Mouse (Mus musculus) testis, postnatal 14 days (tissue): ENCODE data around the gene Lgals8.

Experiments
- DNase-seq: peaks from one replicate; pipeline ENCODE4 v3.0.0; 2021; ENCODE audit warnings: low spot score

Lgals8 gene

DNA sequence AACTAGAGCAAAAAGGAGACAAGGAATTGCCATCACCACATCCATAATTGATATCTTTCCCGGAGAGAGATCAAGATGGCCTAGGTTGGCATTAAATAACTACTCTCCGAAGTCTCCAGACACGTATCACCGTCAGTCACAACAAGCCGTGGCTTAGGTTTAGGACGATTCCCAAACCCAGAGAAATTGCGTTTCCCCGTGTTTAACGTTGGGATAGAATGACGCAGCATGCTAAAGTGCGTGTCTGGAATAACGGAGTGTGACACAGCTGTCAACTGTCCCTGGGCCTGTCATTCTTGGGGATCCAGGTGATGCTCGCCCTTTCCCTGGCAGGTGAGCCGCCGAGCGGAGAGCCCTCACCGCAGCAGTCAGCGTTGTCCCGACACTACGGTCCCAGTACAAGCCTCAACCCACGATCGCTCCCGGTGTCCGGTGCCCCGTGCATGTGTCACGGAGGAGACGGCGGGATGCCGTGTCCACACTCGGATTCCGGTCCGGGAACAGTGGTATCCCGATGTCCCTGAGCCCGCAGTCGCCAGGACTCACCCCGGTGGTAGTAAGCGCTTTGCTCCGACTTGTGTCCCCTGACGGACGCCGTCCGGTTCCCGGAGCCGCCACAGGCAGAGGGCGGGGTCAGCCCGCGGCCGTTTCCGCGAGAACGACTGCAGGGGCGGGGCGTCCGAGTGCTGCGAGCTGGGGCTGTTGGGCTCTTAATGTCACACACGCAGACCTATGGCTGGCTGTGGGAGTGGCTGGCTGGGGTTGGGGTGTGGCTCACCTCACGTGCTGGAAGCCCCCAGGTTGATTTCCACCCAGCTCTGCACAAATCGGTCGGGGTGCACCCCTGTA is 3.6 kb downstream of the Lgals8 start:
- peak; percentile 90 for DNase-seq

DNA sequence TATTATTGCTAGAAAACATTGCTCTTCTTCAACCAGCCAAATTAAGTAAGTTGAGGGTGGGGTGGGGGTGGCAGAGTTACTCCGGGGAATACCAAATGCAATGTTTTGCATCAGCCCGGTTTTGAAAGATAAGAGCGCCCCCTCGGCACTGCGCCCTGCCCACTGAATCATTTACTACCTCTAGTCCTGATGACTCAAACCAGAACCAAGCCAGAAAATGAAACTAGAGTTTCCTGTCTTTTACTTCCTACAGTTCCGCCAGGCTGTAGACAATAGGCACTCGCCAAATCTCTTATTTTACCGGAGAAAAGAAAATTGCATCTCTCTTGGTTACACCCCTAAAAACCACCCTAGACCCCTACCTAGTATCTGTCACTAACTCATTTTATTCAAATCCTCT is 4.3 kb downstream of the Lgals8 start:
- DNase-seq: no peak

DNA sequence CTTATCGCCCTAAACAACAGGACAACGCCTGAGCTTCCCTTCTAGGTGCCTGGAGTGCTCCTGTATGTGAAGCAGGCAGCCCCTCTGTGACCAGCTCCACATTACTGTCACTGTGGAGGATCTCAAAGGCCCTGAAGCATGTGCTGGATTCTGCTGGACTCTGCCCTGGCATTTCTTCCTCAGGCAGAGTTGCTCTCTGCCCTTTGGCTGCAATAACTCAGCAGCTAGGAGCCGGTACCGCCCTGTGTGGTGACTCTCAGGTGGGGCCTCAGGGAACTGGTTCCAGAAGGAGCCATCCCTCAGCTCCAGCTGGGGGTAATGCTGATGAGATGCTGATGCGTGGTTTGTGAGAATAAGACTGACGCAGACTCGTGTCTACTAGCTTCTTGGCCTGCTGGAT is 8.0 kb downstream of the Lgals8 start:
- DNase-seq: no peak

DNA sequence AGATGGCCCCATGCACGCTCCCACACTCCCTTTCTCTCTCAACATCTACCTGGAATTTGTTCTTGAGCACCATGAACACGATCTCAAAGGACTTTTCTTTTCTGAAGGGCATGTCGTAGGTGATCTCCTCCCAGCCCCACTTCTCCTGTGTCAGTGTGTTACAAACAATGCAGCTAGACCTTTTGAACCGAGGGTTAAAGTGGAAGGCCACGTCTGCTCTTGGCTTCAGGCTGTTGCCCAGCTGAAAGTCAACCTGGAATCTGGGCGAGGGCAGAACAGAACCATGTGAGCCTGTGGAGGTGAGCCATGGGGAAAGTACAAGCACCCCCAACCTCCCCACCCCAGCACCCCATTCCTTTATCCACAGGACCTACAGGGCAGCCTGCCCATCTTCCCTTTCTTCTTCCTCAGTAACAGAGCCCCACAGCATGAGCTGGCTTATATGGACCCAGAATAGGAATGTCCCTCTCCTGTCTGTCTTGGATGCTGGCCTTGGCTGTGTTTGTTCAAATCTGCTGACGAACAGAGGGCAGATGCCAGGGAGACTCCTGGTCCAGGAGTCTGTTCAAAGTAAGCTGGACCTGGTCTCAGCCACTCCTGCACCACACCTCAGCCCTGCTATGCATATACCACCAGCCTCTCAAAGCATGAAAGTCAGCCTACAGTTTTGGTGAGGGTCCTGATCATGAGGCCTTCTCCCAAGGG is 9.9 kb downstream of the Lgals8 start:
- DNase-seq: no peak

DNA sequence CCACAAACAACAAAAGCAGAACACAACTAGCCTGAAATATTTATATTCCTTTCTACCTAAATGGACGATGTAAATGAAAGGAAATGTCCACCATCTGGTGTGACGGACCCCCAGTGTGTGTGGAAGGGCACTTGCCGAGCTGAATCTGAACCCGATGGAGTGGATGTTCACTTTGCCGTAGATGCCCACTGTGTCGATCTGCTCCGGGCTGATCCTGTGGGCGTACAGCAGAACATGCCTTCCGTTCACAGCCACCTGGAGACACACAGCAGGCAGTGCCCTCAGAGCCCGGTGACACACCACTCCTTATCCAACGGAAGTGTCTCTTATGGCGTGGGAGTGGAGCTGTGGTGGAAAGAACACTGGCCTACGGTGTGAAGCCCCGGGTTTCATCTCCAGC is 11.6 kb downstream of the Lgals8 start:
- no peak for DNase-seq

DNA sequence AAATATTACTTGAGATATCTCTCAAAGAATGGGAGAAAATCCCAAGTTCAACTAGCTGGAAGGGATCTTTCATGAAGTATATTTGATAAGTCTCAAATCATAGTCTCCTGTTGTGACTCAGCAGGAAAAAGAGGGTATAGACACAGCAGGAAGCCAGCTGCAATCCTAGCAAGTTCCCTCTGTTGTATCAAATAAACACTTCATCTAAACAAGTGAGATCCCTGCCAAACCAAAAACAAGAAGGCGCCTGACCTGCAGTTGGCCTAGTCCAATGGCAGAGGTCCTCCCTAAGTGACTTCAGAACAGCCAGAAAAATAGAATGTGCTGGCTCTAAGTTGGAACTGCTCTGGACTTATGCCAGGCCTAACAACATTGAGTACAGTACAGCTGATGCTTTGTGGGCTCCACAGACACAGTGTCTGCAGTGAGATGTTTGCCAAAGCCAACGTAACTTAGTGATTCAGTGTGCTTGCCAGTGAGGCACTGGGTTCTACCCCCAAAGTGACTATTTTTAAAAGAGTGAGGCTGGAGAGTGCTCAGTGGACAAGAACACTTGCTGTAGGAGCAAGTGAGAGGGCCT is 22.6 kb downstream of the Lgals8 start:
- DNase-seq: no peak

DNA sequence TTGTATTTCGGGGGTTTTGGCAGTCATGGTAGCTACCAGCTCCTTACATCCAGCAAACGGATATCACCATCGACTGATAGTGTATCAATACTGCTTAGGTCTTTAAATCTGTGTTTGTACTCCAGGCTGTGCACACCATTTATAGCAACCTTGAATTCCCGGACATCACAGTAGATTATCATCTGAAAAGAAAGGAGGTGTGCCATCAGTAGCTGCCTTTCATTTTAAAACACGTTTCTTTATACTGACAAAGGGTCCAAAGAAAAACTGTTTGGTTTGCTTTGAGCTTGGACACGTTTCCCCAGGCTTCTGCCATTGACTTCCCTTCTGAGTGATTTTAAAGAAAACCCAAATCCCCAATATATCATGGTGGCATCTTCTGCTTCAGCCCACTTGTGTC is 23.9 kb downstream of the Lgals8 start:
- DNase-seq: no peak

DNA sequence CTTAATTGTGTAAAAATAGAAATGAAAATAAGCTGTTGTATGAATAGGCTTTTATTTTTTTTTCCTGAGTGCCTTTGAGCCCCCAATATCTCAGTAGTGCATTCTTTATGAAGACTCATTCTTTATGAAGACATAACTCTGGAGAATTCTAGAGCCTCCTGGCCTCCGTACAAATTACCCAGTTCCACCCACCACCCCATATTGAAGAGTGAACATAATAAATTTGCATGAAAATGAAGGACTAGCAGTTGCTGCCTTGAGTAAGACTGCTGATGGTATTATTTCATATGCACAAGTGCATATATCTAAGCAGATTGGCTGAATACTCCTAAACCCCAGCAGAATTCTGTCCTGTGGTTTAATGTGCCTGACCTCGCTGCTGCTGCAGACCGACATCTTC is 25.2 kb downstream of the Lgals8 start:
- DNase-seq: no peak

DNA sequence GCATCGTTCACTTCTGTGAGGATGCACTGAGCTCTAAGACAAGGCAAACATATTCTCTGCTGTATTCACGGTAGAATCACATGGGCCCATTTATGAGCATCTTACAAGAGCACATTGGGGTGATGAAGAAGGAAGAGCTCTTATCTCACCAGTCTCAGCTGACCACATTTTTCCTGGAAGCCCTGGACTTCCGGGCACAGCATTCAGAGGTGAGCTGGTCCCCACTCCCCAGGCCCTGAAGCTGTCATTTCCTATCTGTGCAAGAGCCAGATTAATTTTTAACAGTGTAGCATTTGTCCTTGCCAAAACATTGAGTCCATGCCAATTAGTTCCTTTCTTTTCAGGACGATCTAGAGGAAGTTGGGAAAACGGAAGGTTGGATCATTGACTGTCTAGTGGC is 30.9 kb downstream of the Lgals8 start:
- DNase-seq: no peak

DNA sequence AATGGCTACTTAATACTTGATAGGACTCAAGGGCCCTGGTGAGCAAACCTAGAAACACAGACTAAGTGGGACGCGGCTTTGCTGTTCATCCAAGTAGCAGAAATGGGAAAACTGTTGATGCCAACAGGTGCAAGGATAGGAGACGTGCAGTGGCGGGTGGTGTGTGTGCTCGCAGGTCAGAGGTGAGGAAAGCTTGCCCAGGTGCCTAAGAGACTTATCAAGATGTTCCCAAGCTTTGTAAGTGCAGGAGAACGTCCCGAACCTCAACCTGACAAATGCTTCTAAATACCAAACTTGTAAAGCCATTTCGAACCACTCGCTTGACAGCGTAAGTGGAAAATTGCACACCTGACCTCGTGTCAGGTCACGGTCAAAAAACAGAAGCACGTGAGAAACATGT is 36.2 kb downstream of the Lgals8 start:
- DNase-seq: no peak

DNA sequence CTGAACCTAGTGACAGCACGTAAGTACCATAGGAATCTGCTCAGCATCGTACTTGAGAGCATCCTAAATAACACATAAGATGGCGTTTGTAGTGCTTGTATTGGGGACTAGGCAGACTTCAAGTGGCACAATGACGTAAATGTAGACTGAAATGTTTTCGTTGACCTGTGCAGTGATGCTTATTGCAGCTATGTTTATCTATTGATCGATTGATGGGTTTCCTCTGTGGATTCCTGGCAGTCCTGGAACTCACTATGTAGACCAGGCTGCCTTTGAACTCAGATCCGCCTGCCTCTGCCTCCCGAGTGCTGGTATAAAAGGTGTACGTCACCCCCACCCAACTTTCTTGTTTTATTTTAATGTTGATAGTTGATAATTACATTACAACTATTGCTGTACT is 44.1 kb downstream of the Lgals8 start:
- no peak for DNase-seq

DNA sequence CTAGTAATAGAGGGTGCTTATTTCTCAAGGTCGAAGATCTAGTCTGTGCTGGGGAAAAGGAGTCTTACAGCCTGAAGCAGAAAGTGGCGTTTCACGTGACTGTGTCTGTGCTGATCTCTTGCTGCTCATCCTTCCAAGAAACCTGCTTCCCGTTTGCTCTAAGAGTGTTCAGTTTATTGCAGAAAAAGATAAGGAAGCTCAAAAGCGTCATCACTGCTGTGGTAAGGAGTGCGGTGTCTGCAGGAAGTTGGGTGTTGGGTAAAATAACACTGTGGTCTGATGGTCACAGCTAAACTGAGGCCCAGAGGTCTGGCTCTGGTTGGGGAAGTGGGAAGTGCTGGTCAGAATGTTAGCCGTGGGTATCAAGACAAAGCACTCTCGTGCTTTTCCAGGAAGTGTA is 52.7 kb downstream of the Lgals8 start:
- no peak for DNase-seq

DNA sequence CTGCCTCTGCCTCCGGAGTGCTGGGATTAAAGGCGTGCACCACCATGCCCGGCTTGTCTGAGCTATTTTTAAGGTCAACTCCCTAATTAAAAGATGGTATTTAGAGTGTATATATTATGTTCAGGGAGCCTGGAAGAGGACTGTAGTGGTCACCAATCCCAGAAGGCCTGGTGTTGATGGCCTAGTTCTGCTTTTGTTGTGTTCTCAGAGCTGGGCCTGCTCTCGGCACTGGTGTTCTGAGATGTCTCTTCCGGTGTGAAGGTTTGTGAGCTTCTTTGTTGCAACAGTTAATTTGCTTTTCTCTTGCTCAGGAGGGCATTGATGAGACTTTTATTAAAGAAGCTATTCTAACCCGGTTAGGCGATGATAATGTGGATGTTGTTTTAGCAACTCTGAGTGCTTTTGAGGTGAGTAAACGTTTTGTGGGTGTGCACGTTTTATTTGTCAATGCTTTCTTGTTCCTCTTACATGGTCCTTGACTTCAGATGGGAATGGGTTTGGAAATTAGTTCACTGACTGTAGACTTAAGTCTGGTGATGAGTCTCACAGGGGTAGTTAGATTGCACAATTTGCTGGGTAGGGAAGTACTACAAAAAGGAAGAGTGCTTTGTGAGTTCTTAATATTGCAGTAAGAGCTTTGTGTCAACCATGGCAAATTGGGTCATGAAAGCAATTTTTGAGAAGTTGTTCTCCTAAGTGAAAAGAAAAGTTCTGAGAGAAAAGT is 56.2 kb downstream of the Lgals8 start:
- DNase-seq: no peak

DNA sequence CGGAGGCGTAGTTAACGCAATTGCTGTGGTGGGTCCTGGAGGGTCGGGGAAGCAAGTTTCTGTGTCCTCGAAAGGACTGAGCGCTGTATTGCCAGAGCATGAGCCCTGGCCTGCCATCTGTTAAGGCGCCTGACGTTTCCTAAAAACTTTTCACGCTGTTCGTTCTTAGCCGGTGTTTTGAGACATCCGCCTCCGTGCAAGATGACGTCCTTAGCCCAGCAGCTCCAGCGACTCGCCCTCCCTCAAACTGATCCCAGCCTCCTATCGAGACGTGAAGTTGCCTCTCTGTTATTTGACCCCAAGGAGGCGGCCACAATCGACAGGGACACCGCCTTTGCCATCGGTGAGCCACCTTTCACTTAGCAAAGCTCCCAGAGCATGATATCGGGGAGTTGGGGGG is 69.2 kb downstream of the Lgals8 start:
- DNase-seq: no peak

DNA sequence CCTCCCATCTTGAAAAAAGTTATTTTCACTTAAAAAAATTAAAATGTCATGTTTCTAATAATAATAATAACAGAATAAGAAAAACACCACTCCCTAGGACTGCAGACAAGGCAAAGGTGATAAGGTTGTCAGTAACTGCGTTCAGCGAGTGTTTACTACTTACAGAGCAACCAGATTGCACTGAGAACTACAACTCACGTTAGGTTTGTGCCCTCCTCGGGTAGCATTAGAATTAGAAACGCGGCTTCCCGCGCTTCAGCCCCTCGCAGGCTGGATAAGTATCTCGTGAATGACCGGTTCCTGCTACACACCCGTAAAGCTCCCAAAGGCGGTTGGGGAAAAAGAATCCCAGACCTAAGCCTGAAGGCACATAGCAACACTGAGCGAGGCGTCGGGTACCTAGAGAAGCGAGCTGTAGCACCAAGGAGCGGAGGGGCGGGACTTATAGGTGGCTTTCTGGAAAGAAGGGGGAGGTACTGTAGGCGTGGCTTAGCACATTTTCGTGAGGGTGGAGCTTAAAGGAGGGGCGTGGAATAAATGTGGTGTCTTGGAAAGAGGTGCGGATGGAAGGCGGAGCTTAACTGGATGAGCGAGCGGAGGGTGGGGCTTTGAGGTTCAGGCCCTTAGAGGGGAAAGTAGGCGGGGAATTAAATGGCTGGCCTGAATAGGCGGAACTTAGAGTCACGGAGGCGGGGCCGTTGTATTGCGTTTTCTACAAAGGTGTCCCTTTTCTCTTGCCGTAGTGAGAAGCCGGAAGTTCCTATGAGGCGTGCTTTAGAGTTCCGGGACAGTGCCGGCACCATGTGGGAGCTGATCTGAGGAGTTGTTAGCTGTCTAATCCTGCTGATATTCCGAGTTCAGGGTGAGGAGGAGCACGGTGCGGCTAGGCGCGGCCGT is 69.9 kb downstream of the Lgals8 start, which contains the start of gene Heatr1:
Gene Heatr1 (plus strand): TSS at position 419 of the 897 bp plus-strand sequence.
- DNase-seq: peak; percentile 94
